Mouse (Mus musculus): ENCODE results near the gene 4933428M09Rik. TPM values are rescaled to one million over a fixed set of nuclear protein-coding genes. Genes with fewer than 3 reads are reported as not detected.
"Not testable (repeated sequence)": the region's sequence is repeated elsewhere in the genome, so short reads cannot be mapped to it uniquely, and the experiment has no call there.

Gene 4933428M09Rik
- not detected in 2 replicates for polyA plus RNA-seq (2015; fragmentation: Nextera tagmentation; extraction: Ambion mirVana)

DNA sequence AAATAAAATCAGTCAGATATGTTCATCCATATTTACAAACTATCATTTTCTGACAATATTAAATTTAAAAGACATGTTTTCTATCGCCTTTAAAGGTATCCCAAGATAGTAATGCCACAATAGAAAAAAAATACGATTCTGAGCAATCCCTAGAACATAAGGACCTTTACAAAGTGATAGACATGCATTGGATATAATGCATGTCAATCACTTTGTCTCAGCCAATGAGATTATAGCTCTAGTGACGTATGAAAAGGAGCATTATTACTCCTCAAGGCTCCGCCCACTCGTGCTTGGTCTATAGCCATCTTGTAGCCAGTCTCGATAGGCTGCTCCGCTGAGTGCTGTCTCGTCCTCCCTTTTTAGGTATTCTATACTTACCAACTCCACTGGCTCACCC is at the start of gene 4933428M09Rik:
Gene 4933428M09Rik (plus strand): TSS at position 301 of the 400 bp plus-strand sequence.
- no peaks in the 10 kb centered on the region for H3K4me1 ChIP-seq (replicated peaks; ENCODE audit: control insufficient read depth, insufficient read depth, low read length)
- H3K4me3 ChIP-seq (ENCODE audit: low read length), result no peak within 1 kb of the TSS
- no peak within 1 kb of the TSS for H3K9ac ChIP-seq (ENCODE audit: low read length)
- no peaks in the 10 kb centered on the region for H3K9me3 ChIP-seq (ENCODE audit: control insufficient read depth, low read length)
- H3K27me3 ChIP-seq (ENCODE audit: control insufficient read depth, insufficient read depth, low read depth, low read length), result no peaks in the 10 kb centered on the region
- no peaks in the 10 kb centered on the region for H3K36me3 ChIP-seq (ENCODE audit: control insufficient read depth, insufficient read depth, low read length)
- H3K27ac ChIP-seq (ENCODE audit: low read length), result no peak within 1 kb of the TSS
- no peak within 1 kb of the TSS for H3K4me2 ChIP-seq (ENCODE audit: low read depth, low read length)
- ATAC-seq (ENCODE audit: low read depth), result no peak
- 79% methylated on average over 8 of the region's 8 CpGs for WGBS

DNA sequence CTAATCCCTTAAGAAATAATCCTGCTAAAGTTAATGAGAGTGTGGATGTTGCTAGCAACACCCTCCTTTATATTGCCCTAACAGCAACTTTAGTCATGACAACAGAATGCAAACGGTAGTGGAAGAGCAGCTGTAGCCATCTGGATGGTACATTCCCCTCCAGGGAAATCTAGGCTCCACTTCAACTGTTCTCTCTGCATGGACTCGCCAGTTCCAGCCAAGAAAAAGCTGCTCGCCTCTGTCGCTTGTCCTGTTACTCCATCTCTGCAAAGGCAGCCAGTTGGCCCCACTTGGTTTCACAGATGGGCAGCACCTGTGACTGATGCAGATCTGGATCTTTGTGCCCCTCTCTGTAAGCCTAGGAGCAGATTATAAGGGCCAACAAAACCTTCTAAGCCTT is 45.0 kb upstream of the 4933428M09Rik start:
- Histone ChIP-seq H3K4me3 (ENCODE audit: low read length) (no peak overlapping the region), H3K9me3 (ENCODE audit: control insufficient read depth, low read length) (no peaks in the 10 kb centered on the region), H3K36me3 (ENCODE audit: control insufficient read depth, insufficient read depth, low read length) (no peaks in the 10 kb centered on the region), H3K27ac (ENCODE audit: low read length) (no peak overlapping the region), H3K27me3 (ENCODE audit: control insufficient read depth, insufficient read depth, low read depth, low read length) (no peaks in the 10 kb centered on the region), H3K4me2 (ENCODE audit: low read depth, low read length) (no peak overlapping the region), H3K9ac (ENCODE audit: low read length) (no peak overlapping the region), H3K4me1 (replicated peaks; ENCODE audit: control insufficient read depth, insufficient read depth, low read length) (no peaks in the 10 kb centered on the region)
- ATAC-seq (ENCODE audit: low read depth), result peak; percentile 66
- WGBS, result 59% methylated on average over 4 of the region's 4 CpGs

DNA sequence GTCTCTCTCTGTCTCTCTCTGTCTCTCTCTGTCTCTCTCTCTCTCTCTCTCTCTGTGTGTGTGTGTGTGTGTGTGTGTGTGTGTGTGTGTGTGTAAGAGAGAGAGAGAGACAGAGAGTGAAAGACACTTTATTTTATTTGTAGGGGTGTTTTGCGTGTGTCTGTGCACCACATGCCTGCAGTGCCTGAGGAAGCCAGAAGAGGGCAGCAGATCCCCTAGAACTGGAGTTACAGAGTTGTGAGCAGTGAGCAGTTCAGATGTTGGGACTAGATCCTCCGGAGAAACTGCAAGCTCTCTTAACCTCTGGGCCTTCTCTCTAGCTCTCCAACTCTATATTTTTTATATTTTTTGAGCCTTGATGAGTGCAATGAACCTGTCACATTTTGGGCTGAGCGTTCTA is 12.5 kb downstream of the 4933428M09Rik start:
- ATAC-seq (ENCODE audit: low read depth); H3K9me3 ChIP-seq (ENCODE audit: control insufficient read depth, low read length): not testable (repeated sequence)
- WGBS, result 77% methylated on average over 3 of the region's 3 CpGs

DNA sequence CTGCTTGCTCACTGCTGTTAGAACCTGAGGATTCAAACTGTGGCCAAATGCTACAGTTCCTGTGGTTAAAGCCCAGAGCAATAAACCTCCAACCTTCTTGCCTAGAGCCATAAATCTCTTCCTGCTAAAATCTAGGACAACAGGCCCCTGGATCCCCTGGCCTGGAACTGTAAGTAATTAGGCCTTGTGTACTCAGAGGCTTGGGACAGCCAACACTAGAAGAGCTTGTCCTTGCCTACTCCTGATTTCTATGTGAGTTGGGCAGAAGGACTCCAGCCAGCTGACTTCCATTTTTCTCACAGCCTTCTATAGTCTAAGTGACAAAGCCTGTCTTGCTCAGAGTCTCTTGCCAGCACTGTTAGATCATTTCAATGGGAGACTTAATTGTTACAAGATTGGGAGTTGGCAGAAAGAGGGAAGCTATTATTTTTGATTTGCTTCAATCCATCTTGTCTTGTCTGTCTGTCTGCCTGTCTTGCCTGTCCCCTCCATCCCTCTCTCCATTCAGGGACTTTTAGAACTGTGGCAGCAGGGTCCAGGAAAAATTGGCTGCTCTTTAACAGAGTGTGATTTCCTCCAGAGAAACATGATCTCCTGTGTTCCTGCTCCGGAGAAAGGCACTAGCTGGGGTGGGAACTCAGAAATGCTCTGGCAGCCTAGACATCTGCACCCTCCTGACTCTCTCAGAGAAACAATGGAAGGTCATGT is 15.7 kb downstream of the 4933428M09Rik start:
- 16% methylated on average over 1 of the region's 1 CpGs for WGBS

More for the DNA sequence above, 12.5 kb downstream of the 4933428M09Rik start:
- not testable (repeated sequence) for H3K27ac ChIP-seq (ENCODE audit: low read length); H3K4me2 ChIP-seq (ENCODE audit: low read depth, low read length); H3K27me3 ChIP-seq (ENCODE audit: control insufficient read depth, insufficient read depth, low read depth, low read length); H3K4me1 ChIP-seq (replicated peaks; ENCODE audit: control insufficient read depth, insufficient read depth, low read length); H3K4me3 ChIP-seq (ENCODE audit: low read length); H3K9ac ChIP-seq (ENCODE audit: low read length); H3K36me3 ChIP-seq (ENCODE audit: control insufficient read depth, insufficient read depth, low read length)

DNA sequence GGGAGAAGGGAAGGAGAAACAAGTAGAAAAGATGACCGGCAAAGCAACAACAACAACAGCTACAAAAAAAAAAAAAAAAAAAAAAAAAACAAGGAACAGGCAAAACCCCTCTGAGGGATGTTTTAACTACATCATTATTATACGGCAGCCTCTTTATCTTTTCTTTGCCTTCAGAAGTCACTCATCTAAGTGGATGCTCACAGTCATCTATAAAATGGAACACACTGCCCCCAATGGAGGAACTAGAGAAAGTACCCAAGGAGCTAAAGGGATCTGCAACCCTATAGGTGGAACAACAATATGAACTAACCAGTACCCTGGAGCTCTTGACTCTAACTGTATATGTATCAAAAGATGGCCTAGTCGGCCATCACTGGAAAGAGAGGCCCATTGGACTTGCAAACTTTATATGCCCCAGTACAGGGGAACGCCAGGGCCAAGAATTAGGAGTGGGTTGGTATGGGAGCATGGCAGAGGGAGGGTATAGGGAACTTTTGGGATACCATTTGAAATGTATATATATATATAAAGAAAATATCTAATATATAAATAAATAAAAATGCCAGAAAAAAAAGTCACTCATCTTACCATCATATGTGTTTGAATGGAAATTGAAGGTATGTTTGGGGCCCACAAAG is 30.3 kb downstream of the 4933428M09Rik start:
- not testable (repeated sequence) for H3K27me3 ChIP-seq (ENCODE audit: control insufficient read depth, insufficient read depth, low read depth, low read length); H3K4me1 ChIP-seq (replicated peaks; ENCODE audit: control insufficient read depth, insufficient read depth, low read length); H3K4me3 ChIP-seq (ENCODE audit: low read length); H3K9me3 ChIP-seq (ENCODE audit: control insufficient read depth, low read length); H3K9ac ChIP-seq (ENCODE audit: low read length); H3K27ac ChIP-seq (ENCODE audit: low read length); ATAC-seq (ENCODE audit: low read depth); H3K36me3 ChIP-seq (ENCODE audit: control insufficient read depth, insufficient read depth, low read length)
- whole genome bisulfite sequencing, result 80% methylated on average over 4 of the region's 4 CpGs
- peak overlapping the region; percentile 55 for H3K4me2 ChIP-seq (ENCODE audit: low read depth, low read length)

More for the DNA sequence above, 15.7 kb downstream of the 4933428M09Rik start:
- no peaks in the 10 kb centered on the region for H3K36me3 ChIP-seq (ENCODE audit: control insufficient read depth, insufficient read depth, low read length)
- H3K4me1 ChIP-seq (replicated peaks; ENCODE audit: control insufficient read depth, insufficient read depth, low read length), result no peaks in the 10 kb centered on the region
- H3K4me2 ChIP-seq (ENCODE audit: low read depth, low read length), result no peak overlapping the region
- no peak overlapping the region for H3K4me3 ChIP-seq (ENCODE audit: low read length)
- peak; percentile 57; the same call in 1 of the 2 replicates for ATAC-seq (ENCODE audit: low read depth)
- no peak overlapping the region for H3K9ac ChIP-seq (ENCODE audit: low read length)
- H3K9me3 ChIP-seq (ENCODE audit: control insufficient read depth, low read length), result no peaks in the 10 kb centered on the region
- H3K27ac ChIP-seq (ENCODE audit: low read length), result peak overlapping the region; percentile 17; the same call in 1 of the 2 replicates
- no peaks in the 10 kb centered on the region for H3K27me3 ChIP-seq (ENCODE audit: control insufficient read depth, insufficient read depth, low read depth, low read length)

DNA sequence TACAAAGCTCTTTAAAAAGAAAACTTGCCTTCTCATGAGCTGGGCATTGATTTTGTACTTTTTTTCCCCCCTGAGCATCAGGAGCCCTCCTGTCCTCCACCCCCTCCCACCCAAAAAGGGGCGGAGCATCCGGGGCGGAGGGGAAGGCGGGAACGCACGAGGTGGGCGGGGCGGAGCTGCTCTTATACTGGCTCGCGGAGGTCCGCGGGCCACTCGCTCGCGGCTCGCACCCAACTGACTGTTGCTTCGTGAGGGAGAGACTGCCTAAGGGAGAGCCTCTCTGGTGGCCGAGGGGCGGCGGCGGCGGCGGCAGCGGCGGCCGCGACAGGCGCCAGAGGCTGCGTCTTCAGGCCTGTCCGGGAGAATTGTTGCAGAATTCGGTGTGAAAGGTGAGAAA is 30.8 kb downstream of the 4933428M09Rik start, which contains the start of gene Mum1l1:
Gene Mum1l1 (plus strand): TSS at position 214 of the 397 bp plus-strand sequence.
- Histone ChIP-seq H3K36me3 (ENCODE audit: control insufficient read depth, insufficient read depth, low read length) (no peaks in the 10 kb centered on the region), H3K27me3 (ENCODE audit: control insufficient read depth, insufficient read depth, low read depth, low read length) (no peaks in the 10 kb centered on the region), H3K4me1 (replicated peaks; ENCODE audit: control insufficient read depth, insufficient read depth, low read length) (no peaks in the 10 kb centered on the region), H3K27ac (ENCODE audit: low read length) (peak within 1 kb of the TSS; percentile 43; the same call in 1 of the 2 replicates), H3K9ac (ENCODE audit: low read length) (peak within 1 kb of the TSS; percentile 68), H3K4me3 (ENCODE audit: low read length) (peak within 1 kb of the TSS; percentile 58), H3K4me2 (ENCODE audit: low read depth, low read length) (peak within 1 kb of the TSS; percentile 55), H3K9me3 (ENCODE audit: control insufficient read depth, low read length) (no peaks in the 10 kb centered on the region)
- ATAC-seq (ENCODE audit: low read depth), result peak; percentile 97
- 11% methylated on average over 26 of the region's 31 CpGs for WGBS

DNA sequence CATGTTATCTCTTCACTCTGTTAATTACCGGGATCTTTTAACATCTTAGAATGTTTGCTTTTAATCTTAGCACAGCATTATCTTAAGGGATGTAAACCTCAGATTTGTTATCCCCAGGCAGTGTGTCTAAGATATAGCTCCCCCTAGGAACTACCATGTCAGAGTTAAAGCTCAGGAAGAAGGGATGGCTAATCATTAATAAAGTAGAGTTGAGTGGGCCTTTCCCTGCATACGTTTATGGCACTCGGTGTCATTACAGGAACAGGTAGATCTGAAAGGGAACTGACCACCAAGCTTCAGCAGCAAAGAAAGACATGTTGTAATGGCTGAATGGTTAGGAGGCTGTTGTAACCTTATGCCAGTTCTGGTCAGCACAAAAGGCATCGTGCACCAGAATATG is 35.7 kb downstream of the 4933428M09Rik start:
- ATAC-seq (ENCODE audit: low read depth), result no peak
- 57% methylated on average over 4 of the region's 4 CpGs for WGBS
- Histone ChIP-seq H3K36me3 (ENCODE audit: control insufficient read depth, insufficient read depth, low read length) (no peaks in the 10 kb centered on the region), H3K9me3 (ENCODE audit: control insufficient read depth, low read length) (no peaks in the 10 kb centered on the region), H3K4me2 (ENCODE audit: low read depth, low read length) (no peak overlapping the region), H3K27ac (ENCODE audit: low read length) (no peak overlapping the region), H3K27me3 (ENCODE audit: control insufficient read depth, insufficient read depth, low read depth, low read length) (no peaks in the 10 kb centered on the region), H3K4me3 (ENCODE audit: low read length) (no peak overlapping the region), H3K9ac (ENCODE audit: low read length) (no peak overlapping the region), H3K4me1 (replicated peaks; ENCODE audit: control insufficient read depth, insufficient read depth, low read length) (no peaks in the 10 kb centered on the region)

DNA sequence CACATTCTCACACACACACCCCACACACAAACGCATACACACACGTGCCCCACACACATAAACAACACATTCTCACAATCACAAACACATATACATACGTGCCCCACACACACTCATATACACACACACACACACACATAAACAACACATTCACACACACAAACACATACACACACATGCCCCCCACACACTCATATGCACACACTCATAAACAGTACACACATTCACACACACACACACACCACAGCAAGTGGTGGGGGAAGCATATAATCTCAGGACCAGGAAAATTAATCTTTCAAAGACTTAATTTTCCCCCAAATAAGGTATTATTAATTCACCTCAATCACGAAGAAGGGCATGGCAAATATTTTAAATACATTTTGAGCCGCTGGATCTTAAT is 37.4 kb downstream of the 4933428M09Rik start:
- 0 out of 2 replicates have a peak, but pooled peaks have one; percentile 22 for ATAC-seq (ENCODE audit: low read depth)
- H3K4me3 ChIP-seq (ENCODE audit: low read length), result no peak overlapping the region

DNA sequence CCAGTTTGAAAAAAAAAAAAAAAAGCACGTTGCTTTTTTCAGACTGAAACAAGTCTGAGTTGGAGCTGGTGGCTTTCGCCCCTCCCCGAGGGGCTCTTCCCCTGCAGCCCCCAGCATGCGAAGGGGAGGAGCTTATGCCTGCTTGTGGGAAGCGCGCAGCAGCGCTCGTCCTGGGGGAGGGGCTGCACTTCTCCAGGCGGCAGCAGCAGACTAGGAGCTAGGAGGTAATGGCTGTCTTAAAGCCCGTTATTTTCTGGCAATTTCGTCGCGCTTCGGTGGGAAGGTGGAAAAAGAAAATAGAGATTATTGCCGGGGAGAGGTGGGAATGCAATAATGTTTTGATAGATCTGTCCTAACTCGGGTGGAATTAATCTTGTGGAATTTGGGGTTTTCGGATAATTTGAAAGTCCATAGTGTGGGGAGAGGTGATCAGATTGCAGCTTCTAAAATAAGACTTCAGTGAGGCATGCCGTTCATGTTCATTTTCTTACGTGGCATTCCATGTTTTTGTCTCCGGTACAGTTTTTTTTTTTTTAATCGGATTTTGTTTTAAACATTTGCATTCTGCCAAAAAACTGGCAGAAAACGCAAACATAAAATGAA is 38.1 kb downstream of the 4933428M09Rik start:
- Histone ChIP-seq H3K27me3 (ENCODE audit: control insufficient read depth, insufficient read depth, low read depth, low read length) (no peaks in the 10 kb centered on the region), H3K9ac (ENCODE audit: low read length) (peak overlapping the region; percentile 56), H3K4me1 (replicated peaks; ENCODE audit: control insufficient read depth, insufficient read depth, low read length) (no peaks in the 10 kb centered on the region), H3K4me3 (ENCODE audit: low read length) (peak overlapping the region; percentile 49), H3K36me3 (ENCODE audit: control insufficient read depth, insufficient read depth, low read length) (no peaks in the 10 kb centered on the region), H3K9me3 (ENCODE audit: control insufficient read depth, low read length) (no peaks in the 10 kb centered on the region), H3K27ac (ENCODE audit: low read length) (peak overlapping the region; percentile 16; the same call in 1 of the 2 replicates), H3K4me2 (ENCODE audit: low read depth, low read length) (peak overlapping the region; percentile 49)
- ATAC-seq (ENCODE audit: low read depth), result peak; percentile 92
- WGBS, result 17% methylated on average over 22 of the region's 22 CpGs

More for the DNA sequence above, 37.4 kb downstream of the 4933428M09Rik start:
- Histone ChIP-seq H3K27ac (ENCODE audit: low read length) (no peak overlapping the region), H3K9ac (ENCODE audit: low read length) (peak overlapping the region; percentile 56; the same call in 1 of the 2 replicates), H3K27me3 (ENCODE audit: control insufficient read depth, insufficient read depth, low read depth, low read length) (no peaks in the 10 kb centered on the region), H3K9me3 (ENCODE audit: control insufficient read depth, low read length) (no peaks in the 10 kb centered on the region), H3K4me2 (ENCODE audit: low read depth, low read length) (peak overlapping the region; percentile 49), H3K4me1 (replicated peaks; ENCODE audit: control insufficient read depth, insufficient read depth, low read length) (no peaks in the 10 kb centered on the region), H3K36me3 (ENCODE audit: control insufficient read depth, insufficient read depth, low read length) (no peaks in the 10 kb centered on the region)
- 57% methylated on average over 5 of the region's 5 CpGs for WGBS
